Mouse (Mus musculus) heart, adult 9 months (tissue): ENCODE data around the gene Gm21518.
"Not testable (repeated sequence)": the region's sequence is repeated elsewhere in the genome, so short reads cannot be mapped to it uniquely, and the experiment has no call there.

Experiments used
- DNase-seq, 2 experiments: peaks; one replicate each; pipeline ENCODE4 v3.0.0; 2022; ENCODE audit warnings: low spot score in 2 of 2

Gene Gm21518

DNA sequence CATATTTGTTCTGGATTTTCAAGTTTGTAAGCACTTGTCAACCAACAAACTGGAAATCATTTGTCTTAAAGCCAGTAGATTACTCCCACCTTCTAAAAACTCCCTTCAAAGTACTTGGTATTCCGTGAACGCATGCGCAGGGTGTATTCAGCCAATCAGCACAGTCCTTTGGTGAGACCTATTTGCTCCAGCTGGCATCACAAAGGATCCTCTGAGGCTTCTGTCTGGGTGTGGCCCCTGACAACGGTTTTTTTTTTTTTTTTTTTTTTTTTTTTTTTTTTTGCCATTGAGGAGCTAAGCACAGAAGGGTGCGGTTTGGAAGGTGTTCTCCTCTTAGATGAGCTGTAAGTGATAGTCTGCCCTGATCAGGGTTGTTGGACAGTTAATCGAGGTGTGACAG lies at the start of gene Gm21518:
Gene Gm21518 (plus strand): TSS at position 301 of the 400 bp plus-strand sequence.
- not testable (repeated sequence) for DNase-seq
